Mouse (Mus musculus): ENCODE results near the gene Sema4d.
"Not testable (repeated sequence)": the region's sequence is repeated elsewhere in the genome, so short reads cannot be mapped to it uniquely, and the experiment has no call there.

DNA sequence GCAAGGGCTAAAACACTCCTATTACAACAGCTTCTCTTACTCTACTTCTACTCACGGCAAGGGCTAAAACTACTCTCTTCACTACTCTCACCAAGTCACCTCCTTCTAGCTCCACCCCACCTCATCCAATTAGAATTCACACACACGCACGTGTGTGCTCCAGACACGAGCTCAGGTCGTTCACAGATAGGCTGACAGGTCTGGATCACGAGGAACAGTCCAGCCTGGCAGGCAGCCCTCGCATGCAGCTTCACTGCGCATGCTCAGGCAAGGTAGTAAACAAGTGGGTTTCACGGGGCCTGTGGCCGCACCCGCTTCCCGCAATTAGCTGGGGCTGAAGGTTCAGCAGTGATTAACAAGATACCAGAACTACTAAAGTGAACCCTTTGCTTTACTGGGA is 125.4 kb downstream of the Sema4d start:
- not testable (repeated sequence) for TF ChIP-seq CTCF (conservative IDR thresholded peaks at IDR 0.05; ENCODE audit: low read length); NANOG (IDR thresholded peaks at IDR 0.05; ENCODE audit: borderline replicate concordance, low read length)

All from E14TG2a.4 (cell line).